Mouse (Mus musculus): ENCODE measurements at regions not wholly inside any gene's neighbourhood (a gene's known extent, or its start where the extent isn't known, plus 50 kb on each side); places are given as distances from the start of the nearest gene placed in this dataset.

- no peak for DNase-seq (ENCODE audit: low spot score in 2 of 2)
These were observed 107.9 kb upstream of the Tmc3 start for GRCm38 (mm10) chr7:83476861-83477260.

DNA sequence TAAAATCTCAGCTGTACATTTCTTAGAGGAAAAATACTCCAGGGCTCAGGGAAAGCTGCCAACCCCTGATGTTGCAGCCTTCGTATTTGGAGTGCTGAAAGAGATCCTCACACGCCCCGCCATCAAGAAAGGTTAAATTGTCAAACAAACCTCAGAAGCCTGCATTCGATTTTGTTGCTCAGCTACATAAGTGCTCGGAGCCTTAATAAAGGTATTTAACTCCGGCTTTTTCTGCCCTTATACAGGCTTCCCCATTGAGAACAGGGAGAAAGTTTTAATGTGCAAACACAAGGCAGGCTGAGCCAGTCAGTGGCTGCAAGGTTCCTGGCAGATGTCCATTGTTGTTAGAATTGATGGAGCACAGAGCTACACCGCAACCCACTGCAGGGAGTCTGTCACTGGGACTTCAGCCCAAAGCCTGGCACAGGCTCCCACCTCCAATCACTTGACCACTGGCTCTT, 107.0 kb upstream of the Tmc3 start:
- DNase-seq (ENCODE audit: low spot score in 2 of 2): no peak

- DNase-seq (ENCODE audit: low spot score in 2 of 2): no peak
These were observed 103.1 kb upstream of the Tmc3 start for GRCm38 (mm10) chr7:83481655-83482054.

- no peak for DNase-seq (ENCODE audit: low spot score in 2 of 2)
These were observed 102.5 kb upstream of the Tmc3 start for GRCm38 (mm10) chr7:83482254-83482653.

DNA sequence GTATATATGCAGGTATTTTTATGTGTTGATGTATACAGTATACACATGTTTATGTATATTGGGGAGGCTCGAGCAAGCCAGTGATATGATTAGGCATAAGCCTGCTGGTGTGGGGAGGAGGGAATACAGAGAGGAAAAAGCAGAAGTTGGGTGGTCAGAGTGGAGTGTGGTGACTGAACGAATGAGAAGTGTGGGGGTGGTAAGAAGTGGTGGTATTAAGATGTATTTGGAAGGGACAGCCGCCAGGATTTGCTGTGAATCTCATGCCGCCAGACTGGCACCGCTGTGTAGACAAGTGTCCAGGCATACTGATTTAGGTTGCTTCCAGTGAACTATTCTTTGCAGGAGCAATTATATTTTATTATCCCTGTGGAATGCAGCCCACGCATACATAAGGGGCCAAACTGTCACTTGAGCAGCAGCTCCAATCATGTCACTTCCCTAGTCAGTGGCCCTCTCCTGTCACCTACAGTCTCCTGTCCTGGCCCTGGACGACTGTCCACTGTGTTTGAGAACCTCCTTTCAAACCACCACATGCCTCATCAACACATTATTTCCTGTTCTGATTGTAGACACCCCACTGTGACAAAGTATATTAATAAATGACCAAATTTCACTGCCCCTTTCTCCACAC, 101.9 kb upstream of the Tmc3 start:
- DNase-seq (ENCODE audit: low spot score in 2 of 2): no peak

DNA sequence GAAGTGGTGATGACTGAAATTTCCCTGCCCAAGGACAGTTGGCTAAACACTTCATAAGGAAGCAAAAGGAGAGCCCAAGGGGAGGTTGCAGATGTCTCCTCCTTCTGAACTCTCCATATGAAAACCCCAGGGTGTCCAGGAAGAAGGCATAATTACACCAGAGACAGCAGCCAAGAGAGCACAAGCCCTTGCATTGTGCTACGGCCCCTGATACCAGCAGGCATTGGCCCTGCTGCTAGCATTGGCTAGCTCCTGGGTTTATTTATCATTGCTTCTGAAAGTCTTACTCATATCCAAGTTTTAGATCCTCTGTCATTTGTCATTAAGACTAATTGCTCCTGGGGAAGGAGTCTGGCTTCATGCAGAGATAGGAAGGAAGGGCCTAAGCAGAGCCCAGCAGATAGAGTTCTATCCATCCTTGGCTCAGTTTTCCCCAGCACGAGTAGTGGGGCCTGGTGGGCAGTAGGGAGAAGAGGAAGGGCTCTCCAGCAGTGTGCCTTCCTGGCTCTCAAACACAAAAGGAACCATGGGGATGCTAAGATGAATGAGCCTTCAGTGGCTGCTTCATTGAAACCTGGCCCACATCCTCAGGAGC, 98.5 kb upstream of the Tmc3 start:
- DNase-seq (ENCODE audit: low spot score in 2 of 2): no peak

DNA sequence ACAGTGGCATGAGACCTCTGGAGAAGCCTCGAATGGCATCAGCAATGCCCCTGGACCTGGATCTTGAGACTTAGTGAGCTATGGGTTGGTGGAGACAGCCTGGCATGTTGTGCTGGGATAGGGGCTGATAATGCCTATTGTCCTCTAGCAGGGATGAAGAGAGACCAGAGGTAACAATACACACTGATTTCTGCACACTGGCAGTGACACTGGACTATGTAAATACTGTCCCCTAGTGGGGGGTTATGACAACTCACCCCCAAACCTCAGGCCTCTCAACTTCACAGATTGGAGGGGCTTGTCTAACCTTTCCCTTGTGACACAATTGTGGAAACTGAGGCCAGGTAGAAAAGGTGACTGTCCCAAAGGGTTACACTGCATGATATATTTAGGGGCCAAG, 94.9 kb upstream of the Tmc3 start:
- peak in 1 of 2 experiments; percentile 4 for DNase-seq (ENCODE audit: low spot score in 2 of 2)

DNA sequence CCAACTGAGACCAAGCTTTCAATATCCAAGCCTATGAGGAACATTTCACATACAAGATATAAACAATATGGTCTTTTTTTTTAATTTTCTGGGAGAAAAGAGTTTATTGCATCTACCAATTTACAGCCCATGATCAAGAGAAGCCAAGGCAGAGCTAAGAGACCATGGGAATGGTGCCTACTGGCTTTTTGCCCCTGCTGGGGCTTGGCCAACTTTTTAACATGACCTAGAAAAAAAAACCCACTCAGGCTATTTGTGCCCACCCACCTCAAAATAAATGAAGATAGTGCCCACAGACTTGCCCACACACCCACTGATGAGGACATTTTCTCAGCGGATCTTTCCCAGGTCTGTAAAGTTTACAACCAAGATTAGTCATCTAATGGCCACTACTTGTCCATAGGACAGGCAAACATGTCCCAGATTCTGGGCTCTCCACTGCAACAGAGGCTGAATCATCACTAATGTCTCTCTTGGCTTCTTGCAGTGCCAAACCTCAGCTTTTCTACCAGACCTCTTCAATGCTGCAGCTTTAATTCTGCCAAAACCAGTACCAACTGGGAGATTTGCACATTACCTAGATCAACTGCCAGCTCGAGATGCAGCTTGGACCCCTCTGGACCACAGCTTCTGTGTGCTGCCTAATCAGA, 79.6 kb upstream of the Tmc3 start:
- DNase-seq (ENCODE audit: low spot score in 2 of 2): no peak

DNA sequence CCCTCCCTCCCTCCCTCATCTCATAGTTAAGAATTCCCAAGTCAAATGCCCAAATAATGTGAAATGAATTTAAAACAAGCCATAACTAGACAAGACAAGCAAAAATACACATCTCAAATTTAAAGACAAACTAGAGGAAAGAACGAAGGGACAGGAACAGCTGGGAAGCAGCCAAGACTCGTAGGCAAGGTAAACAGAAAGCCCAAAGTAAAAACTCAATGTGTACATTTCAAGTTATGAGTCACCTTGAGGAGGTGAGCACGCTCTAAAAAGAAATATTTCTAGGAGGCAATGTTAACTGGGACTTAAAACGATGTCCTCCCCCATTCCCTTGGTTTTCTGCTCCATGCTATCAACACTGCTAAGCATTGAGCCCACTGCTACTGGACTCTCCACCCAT, 68.4 kb upstream of the Tmc3 start:
- no peak for DNase-seq (ENCODE audit: low spot score in 2 of 2)

GRCm38 (mm10) chr7:83521511-83521910, 63.2 kb upstream of the Tmc3 start:
- no peak for DNase-seq (ENCODE audit: low spot score in 2 of 2)
